In the genomic region with DNA sequence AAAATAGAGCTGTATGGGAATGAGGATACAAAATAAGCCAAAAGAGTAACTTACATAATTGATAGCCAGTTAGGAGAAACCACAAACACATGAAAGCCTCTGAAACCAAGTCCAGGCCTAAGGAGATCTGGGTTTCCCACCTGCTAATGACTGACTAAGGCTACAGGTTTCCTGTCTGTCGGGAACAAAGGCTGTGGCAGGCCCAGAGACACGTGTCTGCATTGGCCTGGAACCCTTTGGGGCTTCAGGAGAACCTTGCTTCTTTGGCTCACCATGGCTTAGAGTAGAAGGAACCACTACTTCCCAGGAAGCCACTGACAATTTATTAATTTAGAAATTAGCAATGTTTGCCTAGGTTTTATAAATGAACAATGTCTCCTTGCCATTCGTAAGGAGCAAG, we compare ENCODE assay signal across 18 mouse cellular contexts. TPM values are rescaled to one million over a fixed set of nuclear protein-coding genes. Genes with fewer than 3 reads are reported as not detected.
"Had no signal": no experiment of that assay in that cellular context is flagged by ENCODE, and none has a peak within 500 bp of the region (broad histone marks: within the 10 kb centered on the region; RNA-seq: fewer than 3 reads in every experiment).

No protein-coding gene starts in this region.

- H3K4me2 ChIP-seq: lung, embryonic 14.5 days; midbrain, embryonic 13.5 days; midbrain, embryonic 15.5 days; neural tube, embryonic 12.5 days; stomach, embryonic 15.5 days had no signal

- H3K9me3 ChIP-seq: midbrain, embryonic 10.5 days; midbrain, embryonic 13.5 days; midbrain, embryonic 15.5 days; neural tube, embryonic 12.5 days; stomach, embryonic 15.5 days had no signal

- ATAC-seq: midbrain, embryonic 13.5 days; midbrain, embryonic 15.5 days had no signal

- H3K36me3 ChIP-seq: midbrain, embryonic 10.5 days; midbrain, embryonic 13.5 days; midbrain, embryonic 15.5 days; neural tube, embryonic 12.5 days; stomach, embryonic 15.5 days had no signal

- H3K27ac ChIP-seq: midbrain, embryonic 10.5 days; midbrain, embryonic 13.5 days; midbrain, embryonic 15.5 days; neural tube, embryonic 12.5 days; stomach, embryonic 15.5 days; stomach, postnatal 0 days had no signal

- H3K9ac ChIP-seq: lung, embryonic 14.5 days; midbrain, embryonic 13.5 days; midbrain, embryonic 15.5 days; neural tube, embryonic 12.5 days; stomach, embryonic 15.5 days had no signal

- H3K4me1 ChIP-seq: midbrain, embryonic 10.5 days; midbrain, embryonic 13.5 days; midbrain, embryonic 15.5 days; neural tube, embryonic 12.5 days; stomach, embryonic 15.5 days had no signal

- DNase-seq: lung, adult 18-20 months; lung, embryonic 14.5 days; lung, postnatal 10 days; lung, postnatal 4 days; right cerebral cortex, postnatal 14 days; thymus, postnatal 14 days; thymus, postnatal 36 days had no signal

- H3K27me3 ChIP-seq: midbrain, embryonic 13.5 days; midbrain, embryonic 15.5 days; neural tube, embryonic 12.5 days; stomach, embryonic 15.5 days had no signal

- H3K4me3 ChIP-seq: midbrain, embryonic 10.5 days; midbrain, embryonic 13.5 days; midbrain, embryonic 15.5 days; neural tube, embryonic 12.5 days; stomach, embryonic 15.5 days had no signal

RNA-seq across cellular contexts. Expression of a gene that starts 22.0 kb away (rescaled TPM):
- total RNA-seq: megakaryocyte, adult 5-6 weeks; megakaryocyte-erythroid progenitor cell, adult 5-6 weeks; monocyte, adult 5-6 weeks; neutrophil, adult 5-6 weeks had no signal
- polyA plus RNA-seq: lung, embryonic 16.5 days; midbrain, embryonic 10.5 days had no signal
